ENCODE assay signal across 11 mouse cellular contexts in genomic region chr17:5070399-5070798, GRCm38 (mm10).
"Had no signal": no experiment of that assay in that cellular context is flagged by ENCODE, and none has a peak within 500 bp of the region (broad histone marks: within the 10 kb centered on the region; RNA-seq: fewer than 3 reads in every experiment).

No protein-coding gene starts in this region.

- H3K4me2 ChIP-seq: midbrain, embryonic 11.5 days; midbrain, embryonic 15.5 days had no signal

- H3K27me3 ChIP-seq: midbrain, embryonic 15.5 days had no signal

- H3K9me3 ChIP-seq: limb, embryonic 10.5 days; midbrain, embryonic 15.5 days had no signal

- H3K36me3 ChIP-seq: midbrain, embryonic 15.5 days had no signal

- H3K9ac ChIP-seq: midbrain, embryonic 15.5 days had no signal

- H3K4me3 ChIP-seq: left cerebral cortex, adult 2 months; limb, embryonic 10.5 days; midbrain, embryonic 15.5 days had no signal

- DNase-seq: kidney, adult 2 months; lung, adult 2 months; lung, postnatal 36 days; thymus, adult 2 months; thymus, postnatal 25 days had no signal

- H3K27ac ChIP-seq: left cerebral cortex, adult 2 months; limb, embryonic 10.5 days; midbrain, embryonic 15.5 days had no signal

- ATAC-seq: intestine, embryonic 16.5 days; lung, postnatal 0 days; midbrain, embryonic 15.5 days had no signal
